Comparison of ENCODE assay signal across 8 mouse cellular contexts in genomic region chr11:51391548-51391947, GRCm38 (mm10).
DNase-seq lines count a peak whose midpoint lies in the region; ATAC-seq lines count a peak whose summit lies in the region.

No protein-coding gene starts in this region.

- no peaks in the 10 kb centered on the region for H3K36me3 ChIP-seq in embryonic facial prominence, embryonic 14.5 days (ENCODE audit: control insufficient read depth, insufficient read depth, low read length)

- intact Hi-C loops in gastrocnemius, postnatal 36 days (cut with DNase I): no loop called here

- H3K27me3 ChIP-seq in embryonic facial prominence, embryonic 14.5 days (replicated peaks; ENCODE audit: control insufficient read depth, insufficient read depth, low read length): peaks cover 9% of the 10 kb centered on the region; the same call in 1 of the 2 replicates

- WGBS in embryonic facial prominence, embryonic 14.5 days: 46% methylated on average over 4 of the region's 4 CpGs

- ATAC-seq in embryonic facial prominence, embryonic 14.5 days (ENCODE audit: low read depth): peak; percentile 26; the same call in 1 of the 2 replicates

- H3K4me1 ChIP-seq in embryonic facial prominence, embryonic 14.5 days (ENCODE audit: control insufficient read depth, insufficient read depth, low read length): peaks cover 22% of the 10 kb centered on the region

- no peak overlapping the region for H3K4me3 ChIP-seq in embryonic facial prominence, embryonic 14.5 days (ENCODE audit: low read depth, low read length)

- H3K9me3 ChIP-seq in embryonic facial prominence, embryonic 14.5 days (ENCODE audit: control insufficient read depth, low read length): no peaks in the 10 kb centered on the region

- no peak overlapping the region for H3K4me2 ChIP-seq in embryonic facial prominence, embryonic 14.5 days (ENCODE audit: low read depth, low read length)

- DNase-seq in gastrocnemius, adult 18-20 months (ENCODE audit: low spot score): peak; percentile 20
- DNase-seq in gastrocnemius, postnatal 36 days: no peak
- peak; percentile 48 for DNase-seq in embryonic facial prominence, embryonic 14.5 days (ENCODE audit: low spot score)
- DNase-seq in left cerebral cortex, adult 11 months (ENCODE audit: low spot score): peak; percentile 31
- DNase-seq in right cerebral cortex, adult 2 months (ENCODE audit: low spot score in 2 of 2): peak; percentile 55 to 56
- DNase-seq in urinary bladder, postnatal 14 days (ENCODE audit: low spot score): no peak
- no peak for DNase-seq in adrenal gland, adult 8-10 months
- DNase-seq in spleen, postnatal 36 days (ENCODE audit: low spot score in 2 of 2): no peak

- H3K27ac ChIP-seq in embryonic facial prominence, embryonic 14.5 days (replicated peaks; ENCODE audit: low read depth, low read length): no peak overlapping the region

- no peak overlapping the region for H3K9ac ChIP-seq in embryonic facial prominence, embryonic 14.5 days (ENCODE audit: low read depth, low read length)

Comparison
In these comparisons a context has a peak if more than half of its experiments do, and no peak if none do; other contexts are left out.
1. DNase-seq: peak in gastrocnemius, adult 18-20 months (single experiment), embryonic facial prominence, embryonic 14.5 days (single experiment), left cerebral cortex, adult 11 months (single experiment) and right cerebral cortex, adult 2 months (2 of 2); none in gastrocnemius, postnatal 36 days (0 of 2), urinary bladder, postnatal 14 days (single experiment), adrenal gland, adult 8-10 months (single experiment) and spleen, postnatal 36 days (0 of 2).